Mouse (Mus musculus) kidney, adult 2 months (tissue): ENCODE measurements around the gene Strn. TPM values are rescaled to one million over a fixed set of nuclear protein-coding genes. Genes with fewer than 3 reads are reported as not detected.
"Not testable (repeated sequence)": the region's sequence is repeated elsewhere in the genome, so short reads cannot be mapped to it uniquely, and the experiment has no call there.

Experiments used
- DNase-seq: peaks from one replicate; pipeline ENCODE4 v3.0.0; 2021
- H3K27ac ChIP-seq: fragments of 200-500 bp; 2 replicates; pipeline ENCODE4 v1.5.1; 2012; ENCODE audit warnings: low read depth, low read length, control low read depth, inconsistent platforms; ENCODE audit not compliant: insufficient read depth
- H3K27me3 ChIP-seq: fragments of 200-500 bp; replicated peaks from 2 replicates; pipeline ENCODE4 v1.6.1; 2012; ENCODE audit warnings: mild to moderate bottlenecking, moderate library complexity, low read length, inconsistent platforms; ENCODE audit not compliant: control insufficient read depth, insufficient read depth
- H3K36me3 ChIP-seq: fragments of 200-500 bp; 2 replicates; pipeline ENCODE4 v1.6.1; 2012; ENCODE audit warnings: mild to moderate bottlenecking, moderate library complexity, low read length, inconsistent platforms; ENCODE audit not compliant: control insufficient read depth, insufficient read depth
- H3K4me1 ChIP-seq: fragments of 200-500 bp; 2 replicates; pipeline ENCODE4 v1.6.1; 2011; ENCODE audit warnings: low read length; ENCODE audit not compliant: control insufficient read depth, insufficient read depth
- H3K4me3 ChIP-seq: fragments of 200-500 bp; 2 replicates; pipeline ENCODE4 v1.5.1; 2011; ENCODE audit warnings: mild to moderate bottlenecking, low read depth, low read length, control low read depth; ENCODE audit not compliant: insufficient read depth
- CTCF ChIP-seq: fragments of 200-500 bp; conservative IDR thresholded peaks from 2 replicates; pipeline ENCODE4 v1.5.1; 2011; ENCODE audit warnings: low read depth, mild to moderate bottlenecking, control low read depth, low read length, moderate library complexity, mixed read lengths; ENCODE audit not compliant: insufficient read depth, insufficient read length
- POLR2A ChIP-seq: fragments of 200-500 bp; IDR thresholded peaks from one replicate; pipeline ENCODE4 v1.6.1; 2011; ENCODE audit warnings: low read depth, low read length, control low read depth
- WGBS: fragments of 180-500 bp; shearing (Covaris S2); methylation state at CpG from one replicate; pipeline ENCODE4 v1.1.7; 2018; 5-methylcytosine and 5-hydroxymethylcytosine counted together
- polyA plus RNA-seq: library from polyadenylated mRNA; depleted of rRNA; stranded (reverse); fragments of >200 nt; gene quantifications from 2 replicates; pipeline ENCODE4 v1.2.3, GENCODE M21; 2012

Gene Strn
- polyA plus RNA-seq, 1 experiment: 6.5 TPM

DNA sequence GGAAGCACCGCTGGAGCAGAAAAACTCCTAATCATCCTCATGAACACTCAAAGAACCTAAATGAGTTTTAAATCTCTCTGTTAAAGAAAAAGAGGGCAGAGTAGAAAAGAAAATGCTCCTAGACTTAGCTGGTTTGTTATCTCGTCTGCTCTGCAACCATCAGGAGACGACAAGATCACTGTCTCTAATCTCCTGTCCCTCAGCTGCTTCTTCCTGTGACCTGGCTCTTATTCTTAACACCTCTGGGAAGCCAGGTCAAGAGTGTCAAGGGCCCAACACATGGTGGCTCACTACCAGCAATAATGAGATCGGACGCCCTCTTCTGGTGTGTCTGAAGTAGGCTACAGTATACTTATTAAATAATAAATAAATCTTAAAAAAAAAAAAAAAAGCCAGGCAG, 40.1 kb downstream of the Strn start:
- H3K27me3 ChIP-seq: no peaks in the 10 kb centered on the region
- WGBS: 90% methylated on average over 5 of the region's 5 CpGs
- H3K27ac ChIP-seq: no peak overlapping the region
- 0 out of 2 replicates have a peak, but pooled peaks cover 3% of the 10 kb centered on the region for H3K4me1 ChIP-seq
- TF ChIP-seq POLR2A (no peak), CTCF (no peak)
- H3K36me3 ChIP-seq: no peaks in the 10 kb centered on the region; the same call in 1 of the 2 replicates
- no peak for DNase-seq
- no peak overlapping the region for H3K4me3 ChIP-seq

GRCm38 (mm10) chr17:78689231-78689630, 47.8 kb downstream of the Strn start:
- over 99% methylated on average over 3 of the region's 3 CpGs for WGBS
- DNase-seq, H3K27ac ChIP-seq: not testable (repeated sequence)

GRCm38 (mm10) chr17:78687971-78688370, 49.0 kb downstream of the Strn start:
- WGBS: 79% methylated on average over 5 of the region's 5 CpGs
- TF ChIP-seq POLR2A (no peak), CTCF (no peak)
- Histone ChIP-seq H3K36me3 (peaks cover 8% of the 10 kb centered on the region), H3K27me3 (no peaks in the 10 kb centered on the region), H3K27ac (no peak overlapping the region), H3K4me3 (no peak overlapping the region), H3K4me1 (no peaks in the 10 kb centered on the region)
- DNase-seq: no peak

More at GRCm38 (mm10) chr17:78689231-78689630, 47.8 kb downstream of the Strn start:
- H3K36me3 ChIP-seq, H3K4me3 ChIP-seq, H3K27me3 ChIP-seq, H3K4me1 ChIP-seq: not testable (repeated sequence)

DNA sequence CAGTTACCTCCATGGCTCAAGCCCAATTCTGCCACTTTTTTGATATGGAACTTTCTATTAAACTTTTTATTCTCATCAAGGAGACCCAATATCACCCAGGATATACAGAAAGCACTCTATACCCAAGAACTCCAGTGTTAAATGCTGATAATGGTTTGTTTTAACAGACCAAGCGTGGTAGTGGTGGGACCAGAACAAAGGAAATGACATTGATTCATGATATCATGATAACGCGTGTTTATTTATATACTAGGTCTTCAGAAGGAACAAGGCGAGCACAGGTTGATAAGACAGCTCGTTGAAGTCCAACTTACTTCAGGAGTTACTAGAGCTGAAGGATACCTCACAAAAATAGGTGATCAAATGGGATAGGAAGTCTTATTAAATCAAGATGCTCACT, 52.0 kb downstream of the Strn start:
- TF ChIP-seq CTCF (no peak), POLR2A (no peak)
- 91% methylated on average over 5 of the region's 5 CpGs for WGBS

DNA sequence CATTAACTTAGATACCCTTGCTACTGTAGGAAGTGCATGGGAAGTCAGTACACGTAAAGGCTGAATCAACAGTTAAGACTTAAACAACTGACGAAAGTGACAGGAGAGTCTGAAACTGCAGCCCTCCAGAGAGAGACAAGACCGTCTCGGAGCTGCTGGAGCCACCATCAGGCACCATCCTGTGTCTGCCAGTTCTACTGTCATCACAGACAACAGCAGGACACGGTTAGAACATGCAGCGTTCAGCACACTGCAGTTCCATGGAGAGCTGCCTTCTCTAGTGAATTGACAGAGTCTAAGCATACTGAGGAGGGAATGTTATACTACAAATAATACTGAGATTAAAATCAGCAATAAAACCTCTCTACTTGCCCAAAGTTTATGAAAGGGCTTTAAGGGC, 54.6 kb downstream of the Strn start:
- Histone ChIP-seq H3K4me3 (no peak overlapping the region), H3K27me3 (no peaks in the 10 kb centered on the region), H3K27ac (no peak overlapping the region), H3K36me3 (no peaks in the 10 kb centered on the region; the same call in 1 of the 2 replicates), H3K4me1 (no peaks in the 10 kb centered on the region)
- TF ChIP-seq POLR2A (no peak), CTCF (no peak)
- DNase-seq: no peak
- WGBS: 72% methylated on average over 6 of the region's 6 CpGs

More for the DNA sequence above, 52.0 kb downstream of the Strn start:
- no peaks in the 10 kb centered on the region; the same call in 1 of the 2 replicates for H3K36me3 ChIP-seq
- no peak overlapping the region for H3K27ac ChIP-seq
- DNase-seq: no peak
- H3K4me3 ChIP-seq: no peak overlapping the region
- H3K4me1 ChIP-seq: no peaks in the 10 kb centered on the region
- H3K27me3 ChIP-seq: no peaks in the 10 kb centered on the region

DNA sequence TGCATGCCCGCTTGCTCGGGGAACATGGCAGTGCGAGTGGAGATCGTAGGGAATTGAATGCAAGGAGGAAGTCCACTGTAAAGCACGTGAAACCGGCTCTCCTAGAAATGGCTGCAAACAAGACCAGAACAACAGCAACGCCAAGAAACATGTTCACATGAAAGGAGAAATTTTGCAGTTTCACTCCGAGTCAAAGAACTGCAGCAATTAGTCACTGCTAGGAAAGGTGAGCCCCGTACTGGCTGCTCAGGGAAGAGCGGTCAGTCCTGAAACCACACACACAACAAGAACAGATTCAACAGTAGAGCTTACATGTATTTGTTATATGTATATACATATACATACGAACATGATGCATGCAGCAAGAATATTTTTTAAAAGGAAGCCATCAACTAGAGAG, 57.5 kb downstream of the Strn start:
- DNase-seq: no peak
- H3K36me3 ChIP-seq: no peaks in the 10 kb centered on the region
- 89% methylated on average over 11 of the region's 11 CpGs for WGBS
- no peaks in the 10 kb centered on the region for H3K27me3 ChIP-seq
- H3K4me3 ChIP-seq: no peak overlapping the region
- no peaks in the 10 kb centered on the region for H3K4me1 ChIP-seq
- H3K27ac ChIP-seq: no peak overlapping the region
- no peak for TF ChIP-seq CTCF
- TF ChIP-seq POLR2A: no peak

GRCm38 (mm10) chr17:78676813-78677212, 60.2 kb downstream of the Strn start:
- 84% methylated on average over 11 of the region's 11 CpGs for WGBS
- Histone ChIP-seq H3K4me1 (no peaks in the 10 kb centered on the region), H3K27ac (no peak overlapping the region), H3K4me3 (no peak overlapping the region), H3K27me3 (no peaks in the 10 kb centered on the region), H3K36me3 (peaks cover 2% of the 10 kb centered on the region; the same call in 1 of the 2 replicates)
- DNase-seq: no peak
- TF ChIP-seq CTCF (no peak), POLR2A (no peak)

DNA sequence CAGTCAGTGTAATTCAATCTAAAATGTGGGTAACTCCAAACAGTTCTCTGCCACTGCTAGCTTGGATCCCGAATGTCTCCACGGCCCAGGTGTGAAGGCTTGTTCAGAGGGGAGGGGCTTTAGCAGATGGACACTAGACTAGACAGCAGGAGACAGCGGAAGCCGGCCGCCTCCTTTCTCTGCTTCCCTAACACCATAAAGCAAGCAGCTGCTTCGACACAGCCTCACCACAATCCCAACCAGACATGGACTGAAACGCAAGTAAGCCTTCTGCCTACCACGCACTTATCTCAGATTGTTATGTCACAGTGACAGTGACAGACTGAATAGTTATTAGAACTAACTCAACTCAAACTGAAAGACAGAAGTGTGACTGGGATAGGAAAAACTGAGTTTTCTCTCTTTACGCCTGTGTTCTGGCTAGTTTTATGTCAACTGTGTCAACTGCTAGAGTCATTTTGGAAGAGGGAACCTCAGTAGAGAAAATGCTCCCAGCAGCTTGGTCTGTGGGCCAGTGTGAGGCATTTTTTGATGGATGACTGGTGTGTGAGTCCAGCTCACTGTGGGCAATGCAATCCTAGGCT, 71.9 kb downstream of the Strn start:
- Histone ChIP-seq H3K36me3 (peaks cover 3% of the 10 kb centered on the region), H3K4me3 (no peak overlapping the region), H3K27ac (no peak overlapping the region), H3K4me1 (no peaks in the 10 kb centered on the region), H3K27me3 (no peaks in the 10 kb centered on the region)
- TF ChIP-seq POLR2A: no peak
- TF ChIP-seq CTCF: no peak
- no peak for DNase-seq
- 75% methylated on average over 9 of the region's 9 CpGs for WGBS
